Mouse (Mus musculus) heart, adult 2 months (tissue): ENCODE data around the gene Cnst.

Experiments used
- CTCF ChIP-seq: fragments of 200-600 bp; IDR thresholded peaks from 2 replicates; pipeline ENCODE4 v1.8.1; 2022; ENCODE audit warnings: antibody characterized with exemption, mild to moderate bottlenecking, moderate library complexity
- EP300 ChIP-seq: fragments of 200-500 bp; IDR thresholded peaks from 2 replicates; pipeline ENCODE4 v1.6.1; 2011; ENCODE audit warnings: low read depth, low read length, control low read depth; ENCODE audit not compliant: insufficient read depth
- POLR2A ChIP-seq: fragments of 200-500 bp; IDR thresholded peaks from 2 replicates; pipeline ENCODE4 v1.6.1; 2011; ENCODE audit warnings: mild to moderate bottlenecking, low read depth, low read length, control low read depth; ENCODE audit not compliant: insufficient read depth

- TF ChIP-seq POLR2A (no peak), CTCF (peak; percentile 32), EP300 (no peak)
These were observed 364 bp downstream of the Cnst start for GRCm38 (mm10) chr1:179546551-179546917.
